Mouse (Mus musculus) thymus, postnatal 14 days (tissue): ENCODE results near the gene Stox2.

Experiments
- DNase-seq: peaks from one replicate; pipeline ENCODE4 v3.0.0; 2021

The Stox2 gene

GRCm38 (mm10) chr8:47173823-47174222 lies 272.3 kb downstream of the Stox2 start:
- no peak for DNase-seq

DNA sequence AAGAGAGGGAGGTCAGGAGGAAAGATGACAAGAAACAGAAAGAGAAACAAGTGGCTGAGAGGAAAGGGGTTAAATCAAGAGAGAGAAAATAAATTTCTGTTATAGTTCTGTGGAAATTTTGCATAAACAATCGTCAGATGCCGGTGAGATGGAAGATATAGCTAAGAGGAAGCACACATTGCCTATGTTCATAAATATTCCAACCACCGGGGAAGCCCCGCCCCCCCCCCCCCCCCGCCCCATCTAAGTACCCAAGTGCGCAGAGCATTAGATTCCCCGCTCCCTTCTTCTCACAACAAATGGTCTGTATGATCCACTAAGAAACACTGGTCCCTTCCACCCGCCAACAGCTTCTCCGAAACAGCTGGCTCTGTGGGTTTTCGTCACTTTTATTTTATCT lies 273.3 kb downstream of the Stox2 start:
- DNase-seq = no peak

DNA sequence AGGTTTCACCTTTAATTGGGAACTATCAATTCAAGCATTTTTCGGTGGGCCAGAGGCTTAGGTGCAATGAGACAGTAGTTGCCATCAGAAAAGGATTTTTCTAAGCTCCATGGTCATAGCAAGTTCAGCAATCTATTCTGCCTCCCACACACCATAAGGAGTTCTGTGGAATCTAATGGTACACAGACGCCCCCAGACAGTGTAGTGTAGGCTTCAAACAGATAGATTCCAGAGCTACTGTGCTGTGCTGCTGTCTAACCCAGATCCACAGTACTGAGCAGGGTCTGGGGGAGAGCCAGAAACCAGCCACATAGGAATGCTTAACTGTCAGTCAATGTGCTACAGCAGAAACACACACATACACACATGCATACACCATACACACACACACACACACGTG lies 285.5 kb downstream of the Stox2 start:
- DNase-seq = no peak

DNA sequence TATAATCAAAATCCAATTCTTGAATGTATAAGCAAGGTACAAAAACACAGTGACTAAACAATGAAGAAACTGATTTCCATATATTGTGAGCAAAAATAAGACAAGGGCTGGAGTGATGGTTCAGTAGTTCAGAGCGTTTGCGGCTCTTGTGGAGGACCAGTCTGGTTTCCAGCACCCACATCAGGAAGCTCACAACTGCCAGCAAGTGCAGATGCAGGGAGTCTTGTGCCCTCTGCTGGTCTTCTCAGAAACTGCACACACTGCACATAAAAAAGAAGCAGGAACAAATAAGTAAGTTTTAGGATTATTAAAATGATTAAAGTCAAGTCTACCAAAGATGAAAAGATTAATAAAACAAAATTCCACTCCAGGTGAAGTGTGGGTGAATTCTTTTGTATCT lies 291.6 kb downstream of the Stox2 start:
- no peak for DNase-seq

DNA sequence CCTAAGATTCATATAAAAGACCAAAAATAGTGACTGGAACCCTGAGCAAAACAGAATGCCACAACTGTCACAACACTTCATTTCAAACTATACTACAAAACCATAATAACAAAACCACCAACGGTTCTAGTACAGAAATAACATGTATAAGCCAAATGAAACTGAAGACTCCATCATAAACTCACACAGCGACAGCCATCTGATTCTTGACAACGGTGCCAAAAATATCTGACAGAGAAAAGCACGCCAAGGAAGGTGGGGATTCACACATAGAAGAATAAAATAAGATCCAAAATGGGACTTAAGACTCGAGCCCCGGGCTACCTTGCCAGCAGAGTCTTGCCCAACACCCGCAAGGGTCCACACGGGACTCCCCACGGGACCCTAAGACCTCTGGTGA lies 300.9 kb downstream of the Stox2 start:
- DNase-seq = no peak

DNA sequence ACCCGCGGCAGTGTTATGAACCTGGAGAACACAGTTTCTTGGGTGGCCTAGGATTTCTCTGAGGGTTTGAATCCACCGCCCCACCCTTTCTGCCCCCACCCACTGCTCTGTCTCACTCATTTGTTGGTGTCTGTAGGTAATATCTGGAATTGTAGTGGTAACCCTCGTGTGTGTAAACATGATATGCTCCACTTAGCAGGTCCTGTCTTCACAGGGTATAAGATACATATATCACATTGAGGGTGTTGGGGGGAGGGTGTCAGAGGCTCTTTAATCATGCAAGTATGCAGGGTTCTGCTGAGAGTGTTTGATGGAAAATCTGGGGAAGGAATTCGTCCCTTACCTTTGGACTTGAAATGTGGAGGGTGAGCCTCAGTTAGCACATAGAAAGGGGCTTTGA lies 310.1 kb downstream of the Stox2 start:
- DNase-seq = no peak

DNA sequence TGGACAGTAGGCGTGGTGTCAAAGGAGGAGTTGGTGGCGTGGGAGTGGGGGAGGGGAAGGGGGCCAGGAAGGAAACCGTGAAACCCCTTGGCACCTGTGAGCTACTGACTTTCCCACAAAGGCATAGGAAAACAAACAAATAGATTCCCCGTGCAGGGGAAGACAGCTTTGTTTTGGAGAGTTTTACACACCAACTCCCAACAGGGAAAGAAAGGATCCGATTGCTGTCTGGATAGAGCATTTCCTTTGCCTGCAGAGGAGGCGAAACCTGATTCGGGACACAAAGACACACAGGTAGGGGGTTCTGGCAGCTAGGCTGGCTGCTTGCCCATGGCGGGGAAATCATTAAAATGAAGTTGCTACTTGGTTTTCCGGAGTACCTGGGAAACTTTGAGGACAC lies 310.6 kb downstream of the Stox2 start:
- DNase-seq = no peak

- DNase-seq = no peak
Measured at GRCm38 (mm10) chr8:47134736-47135135, 311.4 kb downstream of the Stox2 start.

DNA sequence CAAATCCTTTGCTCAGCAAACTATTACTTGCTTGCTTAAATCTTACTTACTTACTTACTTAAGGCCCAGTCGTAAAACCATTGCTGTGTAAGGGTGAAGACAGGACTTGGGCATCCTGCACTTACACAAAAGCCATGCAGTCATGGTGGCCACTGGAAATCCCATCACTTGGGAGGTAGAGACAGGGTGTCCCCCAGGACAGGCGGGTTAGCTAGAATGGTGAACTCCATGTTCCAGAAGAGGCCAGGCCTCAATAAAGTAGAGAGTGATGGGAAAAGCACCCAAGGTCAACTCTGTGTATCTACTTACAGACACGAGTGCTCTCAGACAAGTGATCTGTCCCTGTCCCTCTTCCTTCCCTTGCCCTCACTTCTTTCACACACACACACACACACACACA lies 312.8 kb downstream of the Stox2 start:
- DNase-seq = no peak
